Mouse (Mus musculus) bone marrow, adult 2 months (tissue): ENCODE data around the gene Trip11.
"Not testable (repeated sequence)": the region's sequence is repeated elsewhere in the genome, so short reads cannot be mapped to it uniquely, and the experiment has no call there.

ENCODE experiments used
- CTCF ChIP-seq: fragments of 200-500 bp; IDR thresholded peaks from 2 replicates; pipeline ENCODE4 v1.5.1; 2011; ENCODE audit warnings: low read length, control low read depth; ENCODE audit not compliant: control insufficient read depth, insufficient read depth
- POLR2A ChIP-seq: fragments of 200-500 bp; IDR thresholded peaks from 2 replicates; pipeline ENCODE4 v1.6.1; 2011; ENCODE audit warnings: low read depth, mild to moderate bottlenecking, control low read depth, low read length, borderline replicate concordance; ENCODE audit not compliant: control insufficient read depth

- not testable (repeated sequence) for TF ChIP-seq POLR2A, CTCF
Observed at GRCm38 (mm10) chr12:101955821-101956220, 42.8 kb upstream of the Trip11 start.
